Mouse (Mus musculus): ENCODE measurements around the gene Pisd. TPM values are rescaled to one million over a fixed set of nuclear protein-coding genes. Genes with fewer than 3 reads are reported as not detected.
A peak's percentile ranks its signal among the peaks of the same experiment; 100 is the strongest.

Gene Pisd
- polyA plus RNA-seq, 1 experiment from 2014 or later = 79.9 TPM

- no peaks in the 10 kb centered on the region for H3K36me3 ChIP-seq
- WGBS = 74% methylated on average over 1 of the region's 1 CpGs
Observed at GRCm38 (mm10) chr5:32717726-32718125, 67.7 kb downstream of the Pisd start.

GRCm38 (mm10) chr5:32713703-32714467, 71.6 kb downstream of the Pisd start:
- Histone ChIP-seq H3K4me3 (peak overlapping the region; percentile 66), H3K4me1 (peaks cover 6% of the 10 kb centered on the region; the same call in 1 of the 2 replicates), H3K36me3 (no peaks in the 10 kb centered on the region), H3K27me3 (ENCODE audit: low read depth, poor library complexity, severe bottlenecking) (no peaks in the 10 kb centered on the region), H3K9me3 (replicated peaks) (no peaks in the 10 kb centered on the region), H3K27ac (replicated peaks) (peak overlapping the region; percentile 81)
- peak; percentile 93 for DNase-seq (ENCODE audit: low spot score)
- 1% methylated on average over 55 of the region's 55 CpGs for WGBS

More at GRCm38 (mm10) chr5:32717726-32718125, 67.7 kb downstream of the Pisd start:
- H3K4me3 ChIP-seq = no peak overlapping the region
- peaks cover 3% of the 10 kb centered on the region; the same call in 1 of the 2 replicates for H3K4me1 ChIP-seq
- H3K27ac ChIP-seq (replicated peaks) = no peak overlapping the region
- no peaks in the 10 kb centered on the region for H3K9me3 ChIP-seq (replicated peaks)
- DNase-seq (ENCODE audit: low spot score) = peak; percentile 10
- no peaks in the 10 kb centered on the region for H3K27me3 ChIP-seq (ENCODE audit: low read depth, poor library complexity, severe bottlenecking)

- no peaks in the 10 kb centered on the region for H3K36me3 ChIP-seq
- peaks cover 6% of the 10 kb centered on the region; the same call in 1 of the 2 replicates for H3K4me1 ChIP-seq
- H3K27ac ChIP-seq (replicated peaks) = peak overlapping the region; percentile 81
- H3K27me3 ChIP-seq (ENCODE audit: low read depth, poor library complexity, severe bottlenecking) = no peaks in the 10 kb centered on the region
- no peaks in the 10 kb centered on the region for H3K9me3 ChIP-seq (replicated peaks)
- peak overlapping the region; percentile 66 for H3K4me3 ChIP-seq
- 28% methylated on average over 2 of the region's 2 CpGs for WGBS
- peak; percentile 34 for DNase-seq (ENCODE audit: low spot score)
Observed at GRCm38 (mm10) chr5:32713042-32713702, 72.3 kb downstream of the Pisd start.

- Histone ChIP-seq H3K36me3 (no peaks in the 10 kb centered on the region), H3K27me3 (ENCODE audit: low read depth, poor library complexity, severe bottlenecking) (no peaks in the 10 kb centered on the region), H3K4me1 (peaks cover 6% of the 10 kb centered on the region; the same call in 1 of the 2 replicates), H3K9me3 (replicated peaks) (no peaks in the 10 kb centered on the region), H3K4me3 (peak overlapping the region; percentile 66; the same call in 1 of the 2 replicates), H3K27ac (replicated peaks) (no peak overlapping the region)
- DNase-seq (ENCODE audit: low spot score) = no peak
- 66% methylated on average over 4 of the region's 4 CpGs for WGBS
Observed at GRCm38 (mm10) chr5:32712221-32713041, 73.0 kb downstream of the Pisd start.

GRCm38 (mm10) chr5:32711485-32711884, 74.0 kb downstream of the Pisd start:
- no peak overlapping the region for H3K4me3 ChIP-seq
- H3K4me1 ChIP-seq = peaks cover 6% of the 10 kb centered on the region; the same call in 1 of the 2 replicates
- no peak for DNase-seq (ENCODE audit: low spot score)
- H3K9me3 ChIP-seq (replicated peaks) = no peaks in the 10 kb centered on the region
- 78% methylated on average over 5 of the region's 5 CpGs for WGBS
- no peaks in the 10 kb centered on the region for H3K27me3 ChIP-seq (ENCODE audit: low read depth, poor library complexity, severe bottlenecking)
- H3K36me3 ChIP-seq = no peaks in the 10 kb centered on the region
- H3K27ac ChIP-seq (replicated peaks) = no peak overlapping the region

- Histone ChIP-seq H3K27me3 (ENCODE audit: low read depth, poor library complexity, severe bottlenecking) (no peaks in the 10 kb centered on the region), H3K27ac (replicated peaks) (no peak overlapping the region), H3K4me3 (no peak overlapping the region), H3K9me3 (replicated peaks) (no peaks in the 10 kb centered on the region), H3K4me1 (no peaks in the 10 kb centered on the region), H3K36me3 (no peaks in the 10 kb centered on the region)
- 88% methylated on average over 2 of the region's 2 CpGs for WGBS
- DNase-seq (ENCODE audit: low spot score) = no peak
Observed at GRCm38 (mm10) chr5:32706226-32706780, 79.1 kb downstream of the Pisd start.

- Histone ChIP-seq H3K36me3 (no peaks in the 10 kb centered on the region), H3K4me3 (no peak overlapping the region), H3K9me3 (replicated peaks) (no peaks in the 10 kb centered on the region), H3K27ac (replicated peaks) (no peak overlapping the region), H3K4me1 (no peaks in the 10 kb centered on the region), H3K27me3 (ENCODE audit: low read depth, poor library complexity, severe bottlenecking) (no peaks in the 10 kb centered on the region)
- no peak for DNase-seq (ENCODE audit: low spot score)
- WGBS = 78% methylated on average over 5 of the region's 5 CpGs
Observed at GRCm38 (mm10) chr5:32697208-32697867, 88.1 kb downstream of the Pisd start.

GRCm38 (mm10) chr5:32693411-32693810, 92.0 kb downstream of the Pisd start:
- no peak overlapping the region for H3K27ac ChIP-seq (replicated peaks)
- no peaks in the 10 kb centered on the region for H3K27me3 ChIP-seq (ENCODE audit: low read depth, poor library complexity, severe bottlenecking)
- 63% methylated on average over 2 of the region's 2 CpGs for WGBS

More at GRCm38 (mm10) chr5:32693411-32693810, 92.0 kb downstream of the Pisd start:
- DNase-seq (ENCODE audit: low spot score) = no peak
- Histone ChIP-seq H3K4me3 (no peak overlapping the region), H3K4me1 (no peaks in the 10 kb centered on the region), H3K36me3 (no peaks in the 10 kb centered on the region), H3K9me3 (replicated peaks) (no peaks in the 10 kb centered on the region)

Other genes with a start within 250 kb of the Pisd start
- 28.0 and 28.5 TPM in 2 replicates for gene Yes1, start 174.5 kb downstream of the Pisd start, polyA plus RNA-seq (2016; fragmentation: Nextera tagmentation; extraction: Ambion mirVana)
- not detected in 2 replicates for gene Gm20671, start 41.5 kb upstream of the Pisd start, polyA plus RNA-seq (2016; fragmentation: Nextera tagmentation; extraction: Ambion mirVana)
- 14.6 and 17.9 TPM in 2 replicates for gene Prr14l, start 68.6 kb upstream of the Pisd start, polyA plus RNA-seq (2016; fragmentation: Nextera tagmentation; extraction: Ambion mirVana)
- 30.9 and 37.1 TPM in 2 replicates for gene Depdc5, start 78.1 kb upstream of the Pisd start, polyA plus RNA-seq (2016; fragmentation: Nextera tagmentation; extraction: Ambion mirVana)
- gene Ywhah, start 233.2 kb upstream of the Pisd start, polyA plus RNA-seq (2016; fragmentation: Nextera tagmentation; extraction: Ambion mirVana) = 457 and 467 TPM in 2 replicates